In the genomic region with DNA sequence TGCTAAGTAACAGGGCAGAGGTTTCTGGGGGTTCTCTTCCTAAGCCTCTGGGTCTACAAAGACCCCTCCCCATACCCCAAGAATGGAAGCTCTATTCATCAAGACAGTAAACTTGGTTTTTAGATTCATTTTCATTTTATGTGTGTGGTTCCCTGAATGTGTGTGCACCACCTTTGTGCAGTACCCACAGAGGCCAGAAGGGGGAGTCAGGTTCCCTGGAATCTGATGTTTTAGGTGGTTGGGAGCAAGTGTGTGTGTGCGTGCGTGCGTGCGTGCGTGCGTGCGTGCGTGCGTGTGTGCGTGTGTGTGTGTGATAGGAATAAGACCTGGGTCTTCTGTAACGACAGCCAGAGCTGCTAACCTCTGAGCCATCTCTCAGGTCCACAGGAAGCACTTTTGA, we compare ENCODE assay signal across 11 mouse cellular contexts. TPM values are rescaled to one million over a fixed set of nuclear protein-coding genes. Genes with fewer than 3 reads are reported as not detected.
DNase-seq lines count a peak whose midpoint lies in the region; ATAC-seq and TF ChIP-seq lines count a peak whose summit lies in the region.
"Had no signal": no experiment of that assay in that cellular context is flagged by ENCODE, and none has a peak within 500 bp of the region (broad histone marks: within the 10 kb centered on the region; RNA-seq: fewer than 3 reads in every experiment).

No protein-coding gene starts in this region.

- no peaks in the 10 kb centered on the region for H3K4me1 ChIP-seq in hindbrain, postnatal 0 days (ENCODE audit: insufficient read depth, low read length)
- no peaks in the 10 kb centered on the region for H3K4me1 ChIP-seq in hindbrain, embryonic 13.5 days (replicated peaks)
- H3K4me1 ChIP-seq: neural tube, embryonic 12.5 days had no signal

- no peaks in the 10 kb centered on the region for H3K36me3 ChIP-seq in hindbrain, postnatal 0 days (ENCODE audit: insufficient read depth, low read length)
- H3K36me3 ChIP-seq in hindbrain, embryonic 13.5 days, result no peaks in the 10 kb centered on the region
- H3K36me3 ChIP-seq: neural tube, embryonic 12.5 days had no signal

- peak; percentile 24 for DNase-seq in hindbrain, postnatal 0 days (ENCODE audit: low spot score)
- DNase-seq in thymus, postnatal 4 days, result peak; percentile 67
- DNase-seq in thymus, postnatal 36 days, result no peak
- no peak for DNase-seq in urinary bladder, postnatal 25 days (ENCODE audit: low spot score)
- no peak for DNase-seq in gastrocnemius, adult 8-10 months (ENCODE audit: low spot score in 2 of 2)
- no peak for DNase-seq in adrenal gland, adult 8-10 months
- DNase-seq: adrenal gland, postnatal 10 days had no signal

- H3K27me3 ChIP-seq in hindbrain, postnatal 0 days (ENCODE audit: insufficient read depth, low read length), result no peaks in the 10 kb centered on the region
- no peaks in the 10 kb centered on the region for H3K27me3 ChIP-seq in hindbrain, embryonic 13.5 days
- H3K27me3 ChIP-seq: neural tube, embryonic 12.5 days had no signal

- H3K27ac ChIP-seq in hindbrain, postnatal 0 days, result no peak overlapping the region
- H3K27ac ChIP-seq in hindbrain, embryonic 13.5 days, result no peak overlapping the region
- H3K27ac ChIP-seq: neural tube, embryonic 12.5 days had no signal

- H3K4me2 ChIP-seq in hindbrain, postnatal 0 days (ENCODE audit: low read depth, low read length), result no peak overlapping the region
- no peak overlapping the region for H3K4me2 ChIP-seq in hindbrain, embryonic 13.5 days
- H3K4me2 ChIP-seq: neural tube, embryonic 12.5 days had no signal

- no peak overlapping the region for H3K4me3 ChIP-seq in hindbrain, postnatal 0 days (ENCODE audit: low read length)
- H3K4me3 ChIP-seq in hindbrain, embryonic 13.5 days, result no peak overlapping the region
- H3K4me3 ChIP-seq: neural tube, embryonic 12.5 days had no signal

- H3K9me3 ChIP-seq in hindbrain, postnatal 0 days (ENCODE audit: low read length), result peaks cover 17% of the 10 kb centered on the region
- H3K9me3 ChIP-seq in hindbrain, embryonic 13.5 days, result peaks cover 18% of the 10 kb centered on the region

- 91% methylated on average over 11 of the region's 11 CpGs for WGBS in hindbrain, postnatal 0 days
- 95% methylated on average over 11 of the region's 11 CpGs for WGBS in hindbrain, embryonic 13.5 days

- TF ChIP-seq CTCF in hindbrain, postnatal 0 days (IDR thresholded peaks at IDR 0.05; ENCODE audit: low read depth), result peak; percentile 61

- no peak for ATAC-seq in hindbrain, postnatal 0 days
- ATAC-seq in hindbrain, embryonic 13.5 days (ENCODE audit: low FRiP score), result no peak
- peak; percentile 42 for ATAC-seq in granulocyte monocyte progenitor cell, adult 5-6 weeks (replicated peaks; ENCODE audit: poor library complexity, severe bottlenecking)
- ATAC-seq: hindbrain, embryonic 16.5 days had no signal

- no peak overlapping the region for H3K9ac ChIP-seq in hindbrain, postnatal 0 days (replicated peaks; ENCODE audit: low read length)
- no peak overlapping the region for H3K9ac ChIP-seq in hindbrain, embryonic 13.5 days
- H3K9ac ChIP-seq: neural tube, embryonic 12.5 days had no signal

RNA-seq across cellular contexts. Expression of a gene that starts 14.2 kb away (rescaled TPM):
- total RNA-seq in hindbrain, postnatal 0 days (2014; rRNA removed), result 17.1 and 19.1 TPM in 2 replicates
- polyA plus RNA-seq in hindbrain, postnatal 0 days (2015; fragmentation: Nextera tagmentation; extraction: Ambion mirVana), result 462 and 467 TPM in 2 replicates
- polyA plus RNA-seq in hindbrain, embryonic 13.5 days (2015; fragmentation: Nextera tagmentation; extraction: Ambion mirVana), result 424 and 441 TPM in 2 replicates
- total RNA-seq in granulocyte monocyte progenitor cell, adult 5-6 weeks (2014; fragmentation: Nextera tagmentation), result 530 and 613 TPM in 2 replicates
- 186 and 246 TPM in 2 replicates for total RNA-seq in granulocyte monocyte progenitor cell, adult 5-6 weeks (2017)
- total RNA-seq in gastrocnemius, adult 8-10 months (2022), result 100 to 1,000 TPM; 289 to 395 (median 341) TPM
- 100 to 1,000 TPM; 273 to 460 (median 363) TPM for total RNA-seq in adrenal gland, adult 8-10 months (2022)

RNA-seq across cellular contexts. Expression of a gene that starts 47.5 kb away (rescaled TPM):
- total RNA-seq in hindbrain, postnatal 0 days (2014; rRNA removed), result 86.6 and 88.5 TPM in 2 replicates
- 310 and 315 TPM in 2 replicates for polyA plus RNA-seq in hindbrain, postnatal 0 days (2015; fragmentation: Nextera tagmentation; extraction: Ambion mirVana)
- 340 and 343 TPM in 2 replicates for polyA plus RNA-seq in hindbrain, embryonic 13.5 days (2015; fragmentation: Nextera tagmentation; extraction: Ambion mirVana)
- 374 and 389 TPM in 2 replicates for total RNA-seq in granulocyte monocyte progenitor cell, adult 5-6 weeks (2014; fragmentation: Nextera tagmentation)
- 129 and 155 TPM in 2 replicates for total RNA-seq in granulocyte monocyte progenitor cell, adult 5-6 weeks (2017)
- 100 to 1,000 TPM; 439 to 500 (median 472) TPM for total RNA-seq in gastrocnemius, adult 8-10 months (2022)
- 100 to 1,000 TPM; 357 to 412 (median 388) TPM for total RNA-seq in adrenal gland, adult 8-10 months (2022)

RNA-seq across cellular contexts. Expression of a gene that starts 52.4 kb away (rescaled TPM):
- total RNA-seq in hindbrain, postnatal 0 days (2014; rRNA removed), result 69.4 and 85.3 TPM in 2 replicates
- polyA plus RNA-seq in hindbrain, postnatal 0 days (2015; fragmentation: Nextera tagmentation; extraction: Ambion mirVana), result 60.6 and 64.4 TPM in 2 replicates
- 40.8 and 45.3 TPM in 2 replicates for polyA plus RNA-seq in hindbrain, embryonic 13.5 days (2015; fragmentation: Nextera tagmentation; extraction: Ambion mirVana)
- total RNA-seq in granulocyte monocyte progenitor cell, adult 5-6 weeks (2014; fragmentation: Nextera tagmentation), result not detected in 2 replicates
- total RNA-seq in granulocyte monocyte progenitor cell, adult 5-6 weeks (2017), result not detected in 2 replicates
- 10 to 100 TPM; 11.6 to 26.3 (median 16.5) TPM for total RNA-seq in gastrocnemius, adult 8-10 months (2022)
- 10 to 100 TPM; 55.4 to 73.9 (median 64.2) TPM for total RNA-seq in adrenal gland, adult 8-10 months (2022)

Comparison
In these comparisons a context has a peak if more than half of its experiments do, and no peak if none do; other contexts are left out.
1. DNase-seq: peak in hindbrain, postnatal 0 days (single experiment) and thymus, postnatal 4 days (single experiment); none in thymus, postnatal 36 days (0 of 2), urinary bladder, postnatal 25 days (single experiment), gastrocnemius, adult 8-10 months (0 of 2) and adrenal gland, adult 8-10 months (single experiment).
2. RNA of a gene that starts 52.4 kb away (total RNA-seq): 69.4 to 85.3 TPM in hindbrain, postnatal 0 days, 55.4 to 73.9 TPM in adrenal gland, adult 8-10 months and 11.6 to 26.3 TPM in gastrocnemius, adult 8-10 months; not detected in granulocyte monocyte progenitor cell, adult 5-6 weeks; every median in the first group is over 10 times any median in the second.